Mouse (Mus musculus) cerebellum, adult (tissue): ENCODE results near the gene Fam173a.
"Not testable (repeated sequence)": the region's sequence is repeated elsewhere in the genome, so short reads cannot be mapped to it uniquely, and the experiment has no call there.

Experiments
- ATAC-seq: cut with Nextera tagmentation; 2 replicates; pipeline ENCODE4 v1.9.2; 2017; ENCODE audit warnings: mild to moderate bottlenecking, moderate library complexity, mixed read lengths; ENCODE audit not compliant: insufficient number of reproducible peaks, low FRiP score, low TSS enrichment

The Fam173a gene

GRCm38 (mm10) chr17:25769331-25769730 is 23.4 kb downstream of the Fam173a start:
- no peak for ATAC-seq

GRCm38 (mm10) chr17:25765886-25766285 is 26.8 kb downstream of the Fam173a start:
- ATAC-seq = no peak

GRCm38 (mm10) chr17:25762591-25762990 is 30.1 kb downstream of the Fam173a start:
- no peak for ATAC-seq

GRCm38 (mm10) chr17:25761561-25761970 is 31.1 kb downstream of the Fam173a start:
- ATAC-seq = no peak

- ATAC-seq = no peak
Measured at GRCm38 (mm10) chr17:25760148-25760547, 32.6 kb downstream of the Fam173a start.

GRCm38 (mm10) chr17:25757691-25758090 is 35.0 kb downstream of the Fam173a start:
- ATAC-seq = no peak

GRCm38 (mm10) chr17:25756378-25757242 is 36.1 kb downstream of the Fam173a start:
- no peak for ATAC-seq

GRCm38 (mm10) chr17:25755627-25756377 is 36.9 kb downstream of the Fam173a start:
- no peak for ATAC-seq

- ATAC-seq = no peak
Measured at GRCm38 (mm10) chr17:25755086-25755485, 37.6 kb downstream of the Fam173a start.

GRCm38 (mm10) chr17:25754241-25754640 is 38.5 kb downstream of the Fam173a start, which contains the start of gene Msln:
Msln (minus strand) TSS chr17:25754378.
- ATAC-seq = no peak

GRCm38 (mm10) chr17:25751446-25751845 is 41.3 kb downstream of the Fam173a start:
- ATAC-seq = no peak

GRCm38 (mm10) chr17:25749314-25749713 is 43.4 kb downstream of the Fam173a start:
- no peak for ATAC-seq

GRCm38 (mm10) chr17:25748238-25748637 is 44.5 kb downstream of the Fam173a start:
- ATAC-seq = no peak

GRCm38 (mm10) chr17:25744311-25744710 is 48.4 kb downstream of the Fam173a start:
- no peak for ATAC-seq

GRCm38 (mm10) chr17:25743831-25744230 is 48.9 kb downstream of the Fam173a start:
- ATAC-seq = no peak

GRCm38 (mm10) chr17:25741471-25741870 is 51.2 kb downstream of the Fam173a start:
- ATAC-seq = not testable (repeated sequence)
